Comparison of ENCODE assay signal across 25 mouse cellular contexts in the genomic region with DNA sequence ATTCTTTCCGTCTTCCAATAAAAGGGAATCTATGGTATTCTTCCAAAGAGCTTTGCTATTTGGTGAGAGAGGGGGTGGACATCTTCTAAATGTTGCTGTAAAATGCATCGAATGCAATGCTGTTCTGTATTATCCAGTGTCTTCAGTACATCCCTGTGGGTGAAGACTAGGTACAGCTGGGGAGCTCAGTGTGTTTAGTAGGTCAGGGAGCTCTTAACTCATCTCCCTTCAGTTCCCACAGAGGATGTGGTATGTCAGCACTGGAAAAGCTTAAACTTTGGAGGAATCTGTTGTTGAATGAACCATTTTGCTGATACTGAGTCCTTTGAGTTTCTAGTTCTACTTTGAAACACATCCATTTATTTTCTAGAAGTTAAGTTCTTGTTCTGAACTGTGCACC. TPM values are rescaled to one million over a fixed set of nuclear protein-coding genes. Genes with fewer than 3 reads are reported as not detected.
A peak's percentile ranks its signal among the peaks of the same experiment; 100 is the strongest.
DNase-seq lines count a peak whose midpoint lies in the region; ATAC-seq and TF ChIP-seq lines count a peak whose summit lies in the region.
"Had no signal": no experiment of that assay in that cellular context is flagged by ENCODE, and none has a peak within 500 bp of the region (broad histone marks: within the 10 kb centered on the region; RNA-seq: fewer than 3 reads in every experiment).

No protein-coding gene starts in this region.

- TF ChIP-seq POLR2A in thymus, adult 2 months (IDR thresholded peaks at IDR 0.05; ENCODE audit: control insufficient read depth, extremely low read depth, insufficient read depth, low read length, poor library complexity): no peak

- H3K4me1 ChIP-seq in thymus, adult 2 months (replicated peaks; ENCODE audit: control insufficient read depth, insufficient read depth, low read length): no peaks in the 10 kb centered on the region; the same call in 1 of the 2 replicates
- no peaks in the 10 kb centered on the region for H3K4me1 ChIP-seq in intestine, embryonic 16.5 days (ENCODE audit: control insufficient read depth, insufficient read depth, low read length)
- H3K4me1 ChIP-seq: embryonic facial prominence, embryonic 13.5 days; embryonic facial prominence, embryonic 15.5 days; forebrain, embryonic 10.5 days; forebrain, embryonic 12.5 days had no signal

- intact Hi-C loops in gastrocnemius, postnatal 14 days (cut with DNase I; ENCODE audit: low total_unique reads): no loop called here

- H3K4me2 ChIP-seq in intestine, embryonic 16.5 days (ENCODE audit: low read depth, low read length): no peak overlapping the region
- H3K4me2 ChIP-seq: embryonic facial prominence, embryonic 13.5 days; embryonic facial prominence, embryonic 15.5 days; forebrain, embryonic 12.5 days; forebrain, embryonic 15.5 days had no signal

- H3K9me3 ChIP-seq in intestine, embryonic 16.5 days (ENCODE audit: control insufficient read depth, low read length): no peaks in the 10 kb centered on the region
- H3K9me3 ChIP-seq: embryonic facial prominence, embryonic 13.5 days; embryonic facial prominence, embryonic 15.5 days; forebrain, embryonic 10.5 days; forebrain, embryonic 12.5 days; forebrain, embryonic 15.5 days had no signal

- H3K4me3 ChIP-seq in thymus, adult 2 months (ENCODE audit: control insufficient read depth, insufficient read depth, low read length): no peak overlapping the region
- no peak overlapping the region for H3K4me3 ChIP-seq in intestine, embryonic 16.5 days (ENCODE audit: low read length)
- H3K4me3 ChIP-seq: embryonic facial prominence, embryonic 13.5 days; embryonic facial prominence, embryonic 15.5 days; erythroblast, embryonic 14.5 days; forebrain, embryonic 10.5 days; forebrain, embryonic 12.5 days; forebrain, embryonic 15.5 days had no signal

- TF ChIP-seq CTCF in thymus, adult 2 months (IDR thresholded peaks at IDR 0.05; ENCODE audit: borderline replicate concordance, control insufficient read depth, extremely low read depth, insufficient read depth, low read length, poor library complexity): no peak

- WGBS in thymus, adult 2 months: 94% methylated on average over 2 of the region's 2 CpGs
- WGBS in intestine, embryonic 16.5 days: 90% methylated on average over 2 of the region's 2 CpGs

- H3K27ac ChIP-seq in thymus, adult 2 months (ENCODE audit: control insufficient read depth, insufficient read depth, low read length): no peak overlapping the region
- H3K27ac ChIP-seq in intestine, embryonic 16.5 days (ENCODE audit: low read length): no peak overlapping the region
- H3K27ac ChIP-seq: embryonic facial prominence, embryonic 13.5 days; embryonic facial prominence, embryonic 15.5 days; forebrain, embryonic 10.5 days; forebrain, embryonic 12.5 days; forebrain, embryonic 15.5 days had no signal

- no peak for ATAC-seq in intestine, embryonic 16.5 days
- ATAC-seq: forebrain, embryonic 15.5 days; forebrain, postnatal 0 days had no signal

- peak; percentile 14 for DNase-seq in thymus, adult 2 months
- DNase-seq in thymus, adult 18-20 months: no peak
- peak; percentile 63 for DNase-seq in thymus, postnatal 0 days (ENCODE audit: low spot score)
- DNase-seq in thymus, postnatal 14 days: peak; percentile 37
- peak; percentile 20 for DNase-seq in thymus, postnatal 4 days
- DNase-seq in ovary, postnatal 10 days (ENCODE audit: low spot score): no peak
- no peak for DNase-seq in gastrocnemius, postnatal 14 days
- DNase-seq: adrenal gland, adult 2 months; adrenal gland, postnatal 10 days; adrenal gland, postnatal 25 days; cerebellum, adult 11-12 months; cerebellum, adult 2 months; cerebellum, adult 9-11 months; cerebellum, postnatal 14 days; cerebellum, postnatal 36 days; embryo, embryonic 11 days; forebrain, postnatal 0 days had no signal

- H3K36me3 ChIP-seq in thymus, adult 2 months (ENCODE audit: control insufficient read depth, insufficient read depth, low read length): no peaks in the 10 kb centered on the region
- H3K36me3 ChIP-seq in intestine, embryonic 16.5 days (ENCODE audit: control insufficient read depth, insufficient read depth, low read length): no peaks in the 10 kb centered on the region
- H3K36me3 ChIP-seq: embryonic facial prominence, embryonic 13.5 days; embryonic facial prominence, embryonic 15.5 days; forebrain, embryonic 10.5 days; forebrain, embryonic 12.5 days; forebrain, embryonic 15.5 days had no signal

- no peaks in the 10 kb centered on the region for H3K27me3 ChIP-seq in thymus, adult 2 months (ENCODE audit: control insufficient read depth, insufficient read depth, low read length)
- no peaks in the 10 kb centered on the region for H3K27me3 ChIP-seq in intestine, embryonic 16.5 days (replicated peaks; ENCODE audit: control insufficient read depth, insufficient read depth, low read length)
- H3K27me3 ChIP-seq: embryonic facial prominence, embryonic 13.5 days; embryonic facial prominence, embryonic 15.5 days; forebrain, embryonic 12.5 days; forebrain, embryonic 15.5 days had no signal

- no peak overlapping the region for H3K9ac ChIP-seq in intestine, embryonic 16.5 days (ENCODE audit: low read depth, low read length)
- H3K9ac ChIP-seq: embryonic facial prominence, embryonic 13.5 days; embryonic facial prominence, embryonic 15.5 days; forebrain, embryonic 12.5 days; forebrain, embryonic 15.5 days; forebrain, postnatal 0 days had no signal

RNA-seq across cellular contexts. Expression of gene Gm45062, which starts 53.3 kb away (rescaled TPM):
- polyA plus RNA-seq in thymus, adult 2 months (2012; rRNA removed): 0.19 and 0.58 TPM in 2 replicates
- 27.6 and 29.5 TPM in 2 replicates for polyA plus RNA-seq in thymus, postnatal 0 days (2015; fragmentation: Nextera tagmentation; extraction: Ambion mirVana)
- 5.6 and 6.2 TPM in 2 replicates for polyA plus RNA-seq in intestine, embryonic 16.5 days (2015; fragmentation: Nextera tagmentation; extraction: Ambion mirVana)
- not detected for total RNA-seq in gastrocnemius, postnatal 14 days (2021)
- total RNA-seq: adrenal gland, postnatal 25 days; adrenal gland, postnatal 4 days had no signal
- polyA plus RNA-seq: erythroblast, embryonic 14.5 days had no signal

RNA-seq across cellular contexts. Expression of gene Umad1, which starts 53.5 kb away (rescaled TPM):
- 11.8 and 13.5 TPM in 2 replicates for polyA plus RNA-seq in thymus, adult 2 months (2012; rRNA removed)
- 22.8 and 23.8 TPM in 2 replicates for polyA plus RNA-seq in thymus, postnatal 0 days (2015; fragmentation: Nextera tagmentation; extraction: Ambion mirVana)
- 27.0 and 29.4 TPM in 2 replicates for polyA plus RNA-seq in intestine, embryonic 16.5 days (2015; fragmentation: Nextera tagmentation; extraction: Ambion mirVana)
- total RNA-seq in gastrocnemius, postnatal 14 days (2021): 10 to 100 TPM; 10.1 to 10.8 TPM

RNA-seq across cellular contexts. Expression of gene Rpa3, which starts 53.6 kb away (rescaled TPM):
- 12.6 TPM in 2 replicates for polyA plus RNA-seq in thymus, adult 2 months (2012; rRNA removed)
- polyA plus RNA-seq in thymus, postnatal 0 days (2015; fragmentation: Nextera tagmentation; extraction: Ambion mirVana): 318 and 330 TPM in 2 replicates
- polyA plus RNA-seq in intestine, embryonic 16.5 days (2015; fragmentation: Nextera tagmentation; extraction: Ambion mirVana): 119 and 126 TPM in 2 replicates
- 10 to 100 TPM in 1 of 2 experiments, 1 to 10 TPM in 1; 9.3 to 14.0 TPM for total RNA-seq in gastrocnemius, postnatal 14 days (2021)

Comparison
In these comparisons a context has a peak if more than half of its experiments do, and no peak if none do; other contexts are left out.
1. DNase-seq: peak in thymus, adult 2 months (single experiment), thymus, postnatal 0 days (single experiment), thymus, postnatal 14 days (single experiment) and thymus, postnatal 4 days (single experiment); none in thymus, adult 18-20 months (0 of 2), ovary, postnatal 10 days (single experiment) and gastrocnemius, postnatal 14 days (single experiment).